Mouse (Mus musculus) heart, postnatal 0 days (tissue): ENCODE data around the gene Slc44a5.
A peak's percentile ranks its signal among the peaks of the same experiment; 100 is the strongest.

Experiments
- CTCF ChIP-seq: IDR thresholded peaks from 2 replicates; pipeline ENCODE4 v1.5.1; 2016; ENCODE audit warnings: antibody characterized with exemption, control low read depth, low read depth
- EP300 ChIP-seq: IDR thresholded peaks from 2 replicates; pipeline ENCODE4 v1.6.1; 2016; ENCODE audit warnings: antibody characterized with exemption, low read depth

GRCm38 (mm10) chr3:154317651-154318248 is 344.5 kb downstream of the Slc44a5 start:
- TF ChIP-seq CTCF = peak; percentile 42
- no peak for TF ChIP-seq EP300
